ENCODE assay signal across 19 mouse cellular contexts in the genomic region with DNA sequence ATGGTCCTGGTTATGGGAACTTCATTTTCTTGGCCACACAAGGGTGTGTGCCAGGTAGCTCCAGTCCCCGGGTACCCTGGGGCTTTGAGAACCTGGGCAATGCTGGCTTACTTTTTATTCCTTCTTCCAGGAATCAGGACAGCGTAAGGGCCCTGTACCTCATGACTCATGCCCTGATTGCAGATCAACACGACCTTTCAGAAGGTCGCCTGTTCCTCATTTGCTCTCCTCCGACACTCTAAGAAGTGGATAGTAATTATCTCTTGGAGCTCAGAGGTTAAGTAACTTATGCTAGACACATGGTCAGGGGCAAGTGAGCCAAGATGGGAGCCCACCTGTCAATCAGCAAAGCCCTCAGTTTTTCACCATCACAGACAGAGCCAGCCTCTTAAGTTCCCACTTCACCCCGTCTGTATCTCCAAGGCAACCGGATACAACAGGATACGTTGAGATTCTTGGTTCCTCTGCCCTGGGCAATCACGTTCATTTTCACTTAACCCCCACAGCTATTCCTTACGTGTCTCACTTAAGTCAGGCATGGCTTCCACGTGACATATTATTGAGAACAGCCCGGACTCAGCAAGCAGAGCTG. TPM values are rescaled to one million over a fixed set of nuclear protein-coding genes. Genes with fewer than 3 reads are reported as not detected.
DNase-seq lines count a peak whose midpoint lies in the region; ATAC-seq and TF ChIP-seq lines count a peak whose summit lies in the region.
"Had no signal": no experiment of that assay in that cellular context is flagged by ENCODE, and none has a peak within 500 bp of the region (broad histone marks: within the 10 kb centered on the region; RNA-seq: fewer than 3 reads in every experiment).

No protein-coding gene starts in this region.

- H3K27me3 ChIP-seq in forebrain, postnatal 0 days (ENCODE audit: insufficient read depth, low read length) = no peaks in the 10 kb centered on the region
- H3K27me3 ChIP-seq in forebrain, embryonic 12.5 days = no peaks in the 10 kb centered on the region
- no peaks in the 10 kb centered on the region for H3K27me3 ChIP-seq in midbrain, embryonic 16.5 days (ENCODE audit: control insufficient read depth, insufficient read depth, low read depth, low read length)
- H3K27me3 ChIP-seq in midbrain, embryonic 13.5 days = peaks cover 6% of the 10 kb centered on the region; the same call in 1 of the 2 replicates
- H3K27me3 ChIP-seq: embryonic facial prominence, embryonic 13.5 days; lung, embryonic 15.5 days; midbrain, embryonic 12.5 days; neural tube, embryonic 15.5 days had no signal

- no peak overlapping the region for H3K27ac ChIP-seq in forebrain, postnatal 0 days (ENCODE audit: low read depth, low read length)
- H3K27ac ChIP-seq in forebrain, embryonic 12.5 days = no peak overlapping the region
- H3K27ac ChIP-seq in midbrain, embryonic 16.5 days (ENCODE audit: low read length) = no peak overlapping the region
- no peak overlapping the region for H3K27ac ChIP-seq in midbrain, embryonic 13.5 days
- peak overlapping the region; percentile 18; the same call in 1 of the 2 replicates for H3K27ac ChIP-seq in olfactory bulb, adult 2 months (ENCODE audit: insufficient read depth, low read depth, low read length)
- H3K27ac ChIP-seq: embryonic facial prominence, embryonic 13.5 days; gastrocnemius, adult 2 months; lung, embryonic 15.5 days; midbrain, embryonic 12.5 days; neural tube, embryonic 15.5 days had no signal

- H3K4me1 ChIP-seq in forebrain, postnatal 0 days (ENCODE audit: insufficient read depth) = peaks cover 4% of the 10 kb centered on the region; the same call in 1 of the 2 replicates
- 0 out of 2 replicates have a peak, but pooled peaks cover 9% of the 10 kb centered on the region for H3K4me1 ChIP-seq in forebrain, embryonic 12.5 days
- H3K4me1 ChIP-seq in midbrain, embryonic 16.5 days (ENCODE audit: control insufficient read depth, insufficient read depth, low read length) = no peaks in the 10 kb centered on the region
- H3K4me1 ChIP-seq in midbrain, embryonic 13.5 days (replicated peaks) = 0 out of 2 replicates have a peak, but pooled peaks cover 3% of the 10 kb centered on the region
- peaks cover 11% of the 10 kb centered on the region for H3K4me1 ChIP-seq in olfactory bulb, adult 2 months (ENCODE audit: control insufficient read depth, insufficient read depth, low read length)
- H3K4me1 ChIP-seq: midbrain, embryonic 12.5 days; neural tube, embryonic 15.5 days had no signal

- H3K4me3 ChIP-seq in forebrain, postnatal 0 days (ENCODE audit: low read depth, low read length) = no peak overlapping the region
- no peak overlapping the region for H3K4me3 ChIP-seq in forebrain, embryonic 12.5 days (replicated peaks)
- H3K4me3 ChIP-seq in midbrain, embryonic 16.5 days (ENCODE audit: low read depth, low read length) = no peak overlapping the region
- H3K4me3 ChIP-seq in midbrain, embryonic 13.5 days (replicated peaks) = no peak overlapping the region
- no peak overlapping the region for H3K4me3 ChIP-seq in olfactory bulb, adult 2 months (ENCODE audit: insufficient read depth, low read depth, low read length)
- H3K4me3 ChIP-seq: embryonic facial prominence, embryonic 13.5 days; gastrocnemius, adult 2 months; lung, embryonic 15.5 days; midbrain, embryonic 12.5 days; neural tube, embryonic 15.5 days had no signal

- no peak for DNase-seq in forebrain, postnatal 0 days
- no peak for DNase-seq in embryo, embryonic 10.5 days (ENCODE audit: low spot score)
- no peak for DNase-seq in thymus, adult 18-20 months
- DNase-seq: cerebellum, postnatal 10 days; gastrocnemius, adult 2 months; kidney, adult 9 months; layer of hippocampus, adult 9-11 months; right cerebral cortex, postnatal 14 days had no signal

- no peak overlapping the region for H3K4me2 ChIP-seq in forebrain, postnatal 0 days (ENCODE audit: low read depth)
- no peak overlapping the region for H3K4me2 ChIP-seq in forebrain, embryonic 12.5 days
- no peak overlapping the region for H3K4me2 ChIP-seq in midbrain, embryonic 16.5 days (ENCODE audit: low read length)
- no peak overlapping the region for H3K4me2 ChIP-seq in midbrain, embryonic 13.5 days (replicated peaks)
- H3K4me2 ChIP-seq: embryonic facial prominence, embryonic 13.5 days; lung, embryonic 15.5 days; midbrain, embryonic 12.5 days; neural tube, embryonic 15.5 days had no signal

- no peak for TF ChIP-seq POLR2A in olfactory bulb, adult 2 months (IDR thresholded peaks at IDR 0.05; ENCODE audit: insufficient read depth, low read depth, low read length)

- H3K9me3 ChIP-seq in forebrain, postnatal 0 days (ENCODE audit: low read length) = no peaks in the 10 kb centered on the region
- no peaks in the 10 kb centered on the region for H3K9me3 ChIP-seq in forebrain, embryonic 12.5 days
- H3K9me3 ChIP-seq in midbrain, embryonic 16.5 days (replicated peaks; ENCODE audit: control insufficient read depth, low read length, poor library complexity, severe bottlenecking) = no peaks in the 10 kb centered on the region
- no peaks in the 10 kb centered on the region for H3K9me3 ChIP-seq in midbrain, embryonic 13.5 days
- H3K9me3 ChIP-seq: embryonic facial prominence, embryonic 13.5 days; G1E; lung, embryonic 15.5 days; midbrain, embryonic 12.5 days; neural tube, embryonic 15.5 days had no signal

- 62% methylated on average over 12 of the region's 12 CpGs for WGBS in forebrain, postnatal 0 days
- WGBS in forebrain, embryonic 12.5 days = 75% methylated on average over 12 of the region's 12 CpGs
- WGBS in midbrain, embryonic 16.5 days = 62% methylated on average over 12 of the region's 12 CpGs
- 67% methylated on average over 12 of the region's 12 CpGs for WGBS in midbrain, embryonic 13.5 days
- WGBS in olfactory bulb, adult 2 months = 50% methylated on average over 12 of the region's 12 CpGs

- ATAC-seq in forebrain, postnatal 0 days = peak; percentile 43; the same call in 1 of the 2 replicates
- no peak for ATAC-seq in forebrain, embryonic 12.5 days (ENCODE audit: low FRiP score)
- 0 out of 2 replicates have a peak, but pooled peaks have one; percentile 21 for ATAC-seq in midbrain, embryonic 16.5 days
- no peak for ATAC-seq in midbrain, embryonic 13.5 days
- ATAC-seq in hematopoietic stem cell, adult 5-6 weeks (replicated peaks in 1 of 2; ENCODE audit: insufficient read depth in 1 of 2, low FRiP score in 2 of 2, low TSS enrichment in 1 of 2, low read depth in 1 of 2, poor library complexity in 2 of 2, severe bottlenecking in 2 of 2) = peak; percentile 22 to 43; a peak in 3 of 4 replicates
- ATAC-seq: forebrain, embryonic 14.5 days had no signal

- no peak for TF ChIP-seq CTCF in forebrain, postnatal 0 days (IDR thresholded peaks at IDR 0.05; ENCODE audit: low read depth)
- TF ChIP-seq CTCF in olfactory bulb, adult 2 months (IDR thresholded peaks at IDR 0.05; ENCODE audit: insufficient read depth, low read depth, low read length) = no peak

- H3K9ac ChIP-seq in forebrain, postnatal 0 days = no peak overlapping the region
- no peak overlapping the region for H3K9ac ChIP-seq in forebrain, embryonic 12.5 days
- H3K9ac ChIP-seq in midbrain, embryonic 16.5 days (ENCODE audit: low read depth, low read length) = no peak overlapping the region
- H3K9ac ChIP-seq in midbrain, embryonic 13.5 days (replicated peaks) = no peak overlapping the region
- H3K9ac ChIP-seq: embryonic facial prominence, embryonic 13.5 days; lung, embryonic 15.5 days; midbrain, embryonic 12.5 days; neural tube, embryonic 15.5 days had no signal

- H3K36me3 ChIP-seq in forebrain, postnatal 0 days (ENCODE audit: insufficient read depth) = no peaks in the 10 kb centered on the region
- H3K36me3 ChIP-seq in forebrain, embryonic 12.5 days (replicated peaks) = no peaks in the 10 kb centered on the region
- H3K36me3 ChIP-seq in midbrain, embryonic 16.5 days (ENCODE audit: control insufficient read depth, insufficient read depth, low read length) = no peaks in the 10 kb centered on the region
- H3K36me3 ChIP-seq in midbrain, embryonic 13.5 days = no peaks in the 10 kb centered on the region
- H3K36me3 ChIP-seq: embryonic facial prominence, embryonic 13.5 days; G1E; lung, embryonic 15.5 days; midbrain, embryonic 12.5 days; neural tube, embryonic 15.5 days had no signal

RNA-seq across cellular contexts. Expression of gene Ezr, which starts 11.7 kb away (rescaled TPM):
- 37.8 and 45.4 TPM in 2 replicates for total RNA-seq in forebrain, postnatal 0 days (2014; rRNA removed)
- 51.6 and 60.2 TPM in 2 replicates for polyA plus RNA-seq in forebrain, postnatal 0 days (2015; fragmentation: Nextera tagmentation; extraction: Ambion mirVana)
- 115 and 122 TPM in 2 replicates for polyA plus RNA-seq in forebrain, embryonic 12.5 days (2016; fragmentation: Nextera tagmentation; extraction: Ambion mirVana)
- polyA plus RNA-seq in midbrain, embryonic 16.5 days (2015; fragmentation: Nextera tagmentation; extraction: Ambion mirVana) = 31.9 and 36.8 TPM in 2 replicates
- polyA plus RNA-seq in midbrain, embryonic 13.5 days (2015; fragmentation: Nextera tagmentation; extraction: Ambion mirVana) = 36.2 and 43.1 TPM in 2 replicates
- 130 and 159 TPM in 2 replicates for total RNA-seq in hematopoietic stem cell, adult 5-6 weeks (2017)
- polyA plus RNA-seq in olfactory bulb, adult 2 months (2012; ENCODE audit: insufficient read depth, insufficient read length, low replicate concordance, missing spikeins) = 664 TPM in 1 of 2 replicates, not detected in the other

Comparison
In these comparisons a context has a peak if more than half of its experiments do, and no peak if none do; other contexts are left out.
1. ATAC-seq: peak in forebrain, postnatal 0 days (single experiment), midbrain, embryonic 16.5 days (single experiment) and hematopoietic stem cell, adult 5-6 weeks (2 of 2); none in forebrain, embryonic 12.5 days (single experiment) and midbrain, embryonic 13.5 days (single experiment).